Mouse (Mus musculus) liver, postnatal 0 days (tissue): ENCODE results near the gene Cul4b.

Experiments
- CTCF ChIP-seq: sonication (generic); IDR thresholded peaks from 2 replicates; pipeline ENCODE4 v1.5.1; 2016; ENCODE audit warnings: antibody characterized with exemption, low read depth
- EP300 ChIP-seq: IDR thresholded peaks from 2 replicates; pipeline ENCODE4 v1.6.1; 2016; ENCODE audit warnings: antibody characterized with exemption, low read depth, mild to moderate bottlenecking

- TF ChIP-seq CTCF = no peak
- TF ChIP-seq EP300 = no peak
These were observed 5.1 kb upstream of the Cul4b start for GRCm38 (mm10) chrX:38581140-38581539.
